Mouse (Mus musculus) layer of hippocampus, postnatal 25 days (tissue): ENCODE results near the gene Fiz1. TPM values are rescaled to one million over a fixed set of nuclear protein-coding genes. Genes with fewer than 3 reads are reported as not detected.
"Not testable (repeated sequence)": the region's sequence is repeated elsewhere in the genome, so short reads cannot be mapped to it uniquely, and the experiment has no call there.

Experiments
- DNase-seq, 2 experiments: peaks; one replicate each; pipeline ENCODE4 v3.0.0; 2022; ENCODE audit warnings: mixed read lengths in 2 of 2, low spot score in 1 of 2; ENCODE audit errors: extremely low spot score in 1 of 2
- total RNA-seq, 2 experiments: library from RNA; stranded (reverse); gene quantifications; 2 replicates each; pipeline ENCODE4 v1.2.3; 2021

Gene Fiz1
- total RNA-seq, 2 experiments from 2014 or later = 21.3 to 21.7 TPM

- no peak for DNase-seq
Observed at GRCm38 (mm10) chr7:5012681-5013513, 1.6 kb downstream of the Fiz1 start.

GRCm38 (mm10) chr7:5008229-5008628, 6.3 kb downstream of the Fiz1 start:
- no peak for DNase-seq

GRCm38 (mm10) chr7:5002876-5003275, 11.6 kb downstream of the Fiz1 start:
- not testable (repeated sequence) for DNase-seq

- no peak for DNase-seq
Observed at GRCm38 (mm10) chr7:4999876-5000275, 14.6 kb downstream of the Fiz1 start.

- DNase-seq = no peak
Observed at GRCm38 (mm10) chr7:4996934-4997333, 17.6 kb downstream of the Fiz1 start.

GRCm38 (mm10) chr7:4996003-4996895, 18.2 kb downstream of the Fiz1 start, which contains the start of gene Zfp579:
Zfp579 (minus strand) TSS chr7:4996158.
- peak; percentile 96 to 97 for DNase-seq

GRCm38 (mm10) chr7:4995268-4996002, 19.1 kb downstream of the Fiz1 start:
- DNase-seq = no peak

- DNase-seq = no peak
Observed at GRCm38 (mm10) chr7:4993999-4994788, 20.3 kb downstream of the Fiz1 start.

GRCm38 (mm10) chr7:4993347-4993998, 21.0 kb downstream of the Fiz1 start:
- no peak for DNase-seq

GRCm38 (mm10) chr7:4988250-4988649, 26.2 kb downstream of the Fiz1 start:
- no peak for DNase-seq

GRCm38 (mm10) chr7:4976832-4977231, 37.7 kb downstream of the Fiz1 start:
- DNase-seq = no peak

GRCm38 (mm10) chr7:4975455-4975854, 39.0 kb downstream of the Fiz1 start:
- DNase-seq = no peak

- no peak for DNase-seq
Observed at GRCm38 (mm10) chr7:4972321-4973047, 42.0 kb downstream of the Fiz1 start.

GRCm38 (mm10) chr7:4971710-4972109, 42.8 kb downstream of the Fiz1 start:
- DNase-seq = no peak

- no peak for DNase-seq
Observed at GRCm38 (mm10) chr7:4971068-4971467, 43.4 kb downstream of the Fiz1 start, which contains the start of gene Sbk3. Sbk3 (minus strand) TSS chr7:4971168.

- DNase-seq = no peak
Observed at GRCm38 (mm10) chr7:4964988-4965387, 49.5 kb downstream of the Fiz1 start.

GRCm38 (mm10) chr7:4964272-4964671, 50.2 kb downstream of the Fiz1 start, which contains the start of gene Sbk2:
Sbk2 (minus strand) TSS chr7:4964406.
- peak; percentile 59 to 66 for DNase-seq

GRCm38 (mm10) chr7:4963527-4963926, 51.0 kb downstream of the Fiz1 start:
- DNase-seq = no peak
